Mouse (Mus musculus) kidney, postnatal 4 days (tissue): ENCODE results near the gene Ms4a4d.
"Not testable (repeated sequence)": the region's sequence is repeated elsewhere in the genome, so short reads cannot be mapped to it uniquely, and the experiment has no call there.

Source experiments
- DNase-seq, 2 experiments: peaks; one replicate each; pipeline ENCODE4 v3.0.0; 2021; ENCODE audit warnings: mixed read lengths in 2 of 2

The Ms4a4d gene

DNA sequence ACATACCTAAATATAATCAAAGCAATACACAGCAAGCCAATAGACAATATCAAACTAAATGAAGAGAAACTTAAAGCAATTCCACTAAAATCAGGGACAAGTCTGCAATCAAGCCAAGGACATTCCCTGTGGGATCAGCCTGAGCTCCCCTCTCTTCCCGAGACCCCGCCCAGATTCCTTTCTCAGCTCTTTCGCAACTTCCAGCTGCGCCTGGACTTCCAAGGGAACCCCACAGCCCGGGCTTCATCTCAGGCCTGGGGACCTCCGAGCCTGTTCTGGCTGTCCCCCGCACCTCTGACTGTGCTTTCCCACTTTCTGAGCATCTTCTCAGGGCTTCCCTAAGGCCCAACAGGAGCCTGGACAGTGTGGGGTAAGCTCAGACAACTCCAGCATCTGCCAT lies at the start of gene Ms4a4d:
Gene Ms4a4d, plus strand, starts transcription at position 209 of the 400 bp plus-strand sequence.
- peak in 1 of 2 experiments; percentile 6 for DNase-seq

DNA sequence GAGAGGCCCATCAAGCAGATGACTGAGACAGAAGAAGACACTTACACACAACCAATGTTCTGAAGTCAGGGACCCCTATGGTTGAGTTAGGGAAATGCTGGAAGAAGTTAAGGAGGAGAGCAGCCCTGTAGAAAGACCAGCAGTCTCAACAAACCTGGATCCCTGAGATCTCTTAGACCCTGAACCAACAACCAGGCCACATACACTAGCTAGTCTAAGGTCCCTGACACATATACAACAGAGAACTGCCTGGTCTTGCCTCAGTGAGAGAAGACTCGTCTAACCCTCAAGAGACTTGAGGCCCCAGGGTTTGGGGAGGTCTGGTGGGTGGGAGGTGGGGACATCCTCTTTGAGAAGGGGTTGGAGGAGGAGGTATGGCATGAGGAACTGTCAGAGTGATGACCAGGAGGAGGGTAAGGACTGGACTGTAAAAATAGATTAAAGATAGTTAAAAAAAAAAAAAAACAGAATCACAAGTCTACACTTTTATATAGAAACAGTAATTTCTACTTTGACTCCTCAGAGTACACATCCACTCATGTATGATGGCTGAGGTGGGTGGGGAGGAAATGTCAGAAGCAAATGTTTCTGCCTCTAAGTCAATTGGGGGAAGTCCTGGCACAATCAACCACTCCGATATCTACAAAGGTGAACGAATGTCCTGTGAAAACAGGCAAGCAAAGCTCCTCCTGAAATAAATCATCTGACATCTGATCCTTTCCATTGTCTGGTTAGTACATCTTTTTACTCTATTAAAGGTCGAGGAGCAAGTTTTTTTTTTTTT lies 45.0 kb upstream of the Ms4a4d start:
- DNase-seq: no peak

GRCm38 (mm10) chr19:11492671-11493070 lies 43.9 kb upstream of the Ms4a4d start:
- DNase-seq: no peak

DNA sequence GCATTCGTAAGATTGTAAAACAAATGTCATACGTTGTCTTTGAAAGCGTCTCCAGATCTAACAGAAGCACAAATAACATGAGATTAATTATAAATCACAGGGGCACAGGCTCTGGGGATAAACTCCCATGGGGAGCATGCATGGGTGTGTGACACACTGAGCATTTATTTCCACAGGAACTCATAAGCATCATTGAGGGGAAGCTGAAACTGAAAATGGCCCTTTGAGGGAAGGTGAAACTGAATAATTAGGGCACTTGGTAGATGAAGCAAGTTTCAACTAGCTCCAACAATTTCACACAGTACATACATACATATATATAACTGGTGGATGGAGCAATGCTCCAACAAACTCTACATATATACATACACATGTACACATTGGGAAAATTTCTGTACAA lies 42.1 kb upstream of the Ms4a4d start:
- no peak for DNase-seq

DNA sequence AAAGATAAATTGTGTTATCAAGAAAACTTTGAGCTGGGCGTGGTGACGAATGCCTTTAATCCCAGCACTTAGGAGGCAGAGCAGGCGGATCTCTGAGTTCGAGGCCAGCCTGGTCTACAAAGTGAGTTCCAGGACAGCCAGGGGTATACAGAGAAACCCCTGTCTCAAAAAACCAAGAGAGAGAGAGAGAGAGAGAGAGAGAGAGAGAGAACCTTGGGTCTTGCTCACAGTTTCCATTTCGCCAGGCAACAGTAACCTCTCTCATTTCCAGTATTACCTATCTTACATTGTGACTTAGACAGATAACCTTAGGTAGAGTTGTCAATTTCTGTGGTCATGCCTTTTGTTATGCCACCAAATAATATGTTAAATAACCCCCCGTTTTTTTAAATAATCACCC lies 40.2 kb upstream of the Ms4a4d start:
- DNase-seq: no peak

DNA sequence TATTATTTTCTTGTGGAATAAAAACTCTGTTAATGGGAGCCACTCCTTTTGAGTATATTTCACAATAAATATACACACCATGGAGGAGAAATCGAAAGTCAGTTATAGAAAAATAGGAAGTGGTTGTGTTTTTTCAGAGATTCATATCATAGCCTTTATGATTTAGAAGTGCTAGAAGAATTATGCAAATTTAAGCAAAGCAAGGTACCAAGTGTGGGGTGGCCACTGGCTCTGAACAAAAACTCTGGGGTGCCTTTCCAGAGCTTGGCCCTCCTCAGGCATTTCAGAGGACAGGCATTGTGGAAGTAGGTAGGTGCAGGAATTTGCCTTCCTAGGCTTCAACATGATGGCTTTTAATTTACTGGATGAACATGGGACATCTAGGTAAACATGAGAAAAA lies 39.3 kb upstream of the Ms4a4d start:
- not testable (repeated sequence) for DNase-seq

GRCm38 (mm10) chr19:11500796-11501195 lies 35.8 kb upstream of the Ms4a4d start:
- DNase-seq: no peak

DNA sequence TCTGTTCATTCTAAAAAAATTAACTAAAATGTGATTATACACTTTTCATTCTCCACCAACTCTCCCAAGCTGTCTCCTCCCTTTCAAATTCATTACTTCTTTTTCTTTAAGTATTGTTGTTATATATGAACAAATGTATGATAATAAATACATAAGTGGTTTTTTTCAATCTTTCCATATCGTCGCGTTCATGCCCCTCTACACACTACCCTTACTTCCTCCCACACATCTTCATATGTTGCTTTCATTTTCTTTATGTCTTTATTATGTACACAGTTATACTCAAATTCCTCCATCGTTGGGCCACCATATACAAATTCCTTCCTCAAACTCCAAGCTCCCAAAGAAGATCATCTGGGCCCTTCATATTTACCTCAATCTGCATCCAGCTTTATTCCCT lies 35.3 kb upstream of the Ms4a4d start:
- no peak for DNase-seq

DNA sequence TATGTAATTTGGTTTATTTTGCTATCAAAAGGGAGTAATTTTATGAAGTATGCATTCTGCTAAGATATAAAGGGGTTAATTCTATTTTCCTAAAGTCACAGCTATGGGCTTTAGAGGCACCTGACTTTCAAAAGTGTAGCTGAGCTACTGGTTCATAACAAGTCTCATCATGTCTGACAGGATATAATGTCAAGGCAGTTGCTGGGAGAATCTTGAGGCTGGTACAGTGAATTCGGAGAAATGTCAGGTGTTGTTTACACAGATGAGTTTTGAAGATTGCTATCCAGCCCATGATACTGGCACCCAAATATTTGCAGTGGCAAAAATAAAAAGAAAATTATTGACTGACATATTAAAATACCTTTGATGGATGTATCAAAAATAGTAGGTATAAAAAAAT lies 31.7 kb upstream of the Ms4a4d start:
- no peak for DNase-seq

- DNase-seq: no peak
These were observed 23.1 kb upstream of the Ms4a4d start for GRCm38 (mm10) chr19:11513458-11513857.

GRCm38 (mm10) chr19:11516246-11516645 lies 20.4 kb upstream of the Ms4a4d start, which contains the start of gene Ms4a6b:
Ms4a6b (plus strand) TSS chr19:11516512.
- DNase-seq: no peak

DNA sequence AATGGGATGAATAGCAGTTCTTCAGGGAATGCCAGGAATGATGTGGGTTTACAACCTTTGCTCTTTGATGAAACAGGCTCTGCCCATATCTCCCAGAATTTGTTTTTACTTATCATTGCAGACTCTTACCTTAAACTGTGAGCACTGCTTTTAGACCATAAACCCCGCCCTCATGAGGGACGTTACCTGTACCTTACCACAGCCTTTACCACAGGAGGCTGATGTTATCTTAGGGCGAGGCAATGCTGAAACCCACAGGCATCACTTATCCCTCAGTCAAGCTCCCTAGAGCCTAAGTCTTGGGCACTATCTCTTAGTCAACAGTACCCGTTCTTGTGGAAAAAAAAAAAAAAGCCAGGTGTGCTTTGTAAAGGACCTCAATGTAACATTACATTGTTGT lies 19.8 kb upstream of the Ms4a4d start:
- DNase-seq: no peak

- DNase-seq: peak in 1 of 2 experiments; percentile 3
These were observed 19.2 kb upstream of the Ms4a4d start for GRCm38 (mm10) chr19:11517373-11517772.

GRCm38 (mm10) chr19:11518356-11518755 lies 18.2 kb upstream of the Ms4a4d start:
- DNase-seq: not testable (repeated sequence)

DNA sequence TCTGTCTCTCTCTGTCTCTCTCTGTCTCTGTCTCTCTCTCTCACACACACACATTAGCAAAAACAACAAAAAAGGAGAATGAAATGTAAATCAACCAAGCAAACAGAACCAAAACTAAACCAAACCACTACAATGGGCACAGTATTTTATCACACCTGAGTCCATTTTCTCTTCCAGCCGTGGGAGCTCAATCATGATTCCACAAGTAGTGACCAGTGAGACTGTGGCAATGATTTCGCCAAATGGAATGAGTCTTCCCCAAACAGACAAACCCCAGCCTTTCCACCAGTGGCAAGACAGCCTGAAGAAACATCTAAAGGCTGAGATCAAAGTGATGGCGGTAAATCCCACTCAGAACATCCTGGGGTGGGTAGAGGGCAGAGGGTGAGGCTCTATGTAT lies 16.5 kb upstream of the Ms4a4d start:
- DNase-seq: no peak

GRCm38 (mm10) chr19:11533421-11533820 lies 3.2 kb upstream of the Ms4a4d start:
- no peak for DNase-seq

DNA sequence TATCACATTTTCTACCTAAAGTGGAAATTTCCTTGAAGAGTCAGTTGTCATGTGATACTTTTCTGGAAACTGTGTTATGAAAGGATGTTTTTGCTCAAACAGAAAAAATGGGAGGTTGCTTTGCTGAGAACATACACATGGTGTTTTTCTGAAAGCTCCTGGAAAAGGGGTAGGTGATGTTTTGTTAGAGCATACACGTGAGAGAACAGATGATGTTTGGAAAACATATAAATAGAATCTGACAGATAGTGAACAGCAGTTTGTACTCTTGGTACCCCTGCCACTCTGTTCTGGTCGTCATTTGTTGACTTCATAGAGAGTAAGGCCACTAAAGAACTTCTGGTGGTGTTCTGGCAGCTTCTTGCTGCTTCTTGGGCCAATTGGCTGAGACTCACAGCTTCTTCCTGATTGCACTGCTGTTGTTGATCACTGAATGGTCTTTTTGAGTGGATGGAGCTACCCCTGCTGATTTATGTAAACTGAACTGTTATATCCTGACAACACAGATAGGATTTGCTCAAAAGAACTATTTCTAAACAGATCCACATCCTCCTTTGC lies 2.6 kb upstream of the Ms4a4d start:
- no peak for DNase-seq

- peak; percentile 3 to 15 for DNase-seq
These were observed 735 bp downstream of the Ms4a4d start for GRCm38 (mm10) chr19:11537336-11537735.

- not testable (repeated sequence) for DNase-seq
These were observed 3.7 kb downstream of the Ms4a4d start for GRCm38 (mm10) chr19:11540166-11540821.

- DNase-seq: not testable (repeated sequence)
These were observed 7.8 kb downstream of the Ms4a4d start for GRCm38 (mm10) chr19:11544383-11544782.

GRCm38 (mm10) chr19:11547911-11548310 lies 11.3 kb downstream of the Ms4a4d start:
- DNase-seq: no peak

- no peak for DNase-seq
These were observed 18.1 kb downstream of the Ms4a4d start for GRCm38 (mm10) chr19:11554726-11555125.

GRCm38 (mm10) chr19:11559560-11559959 lies 23.0 kb downstream of the Ms4a4d start:
- DNase-seq: not testable (repeated sequence)

GRCm38 (mm10) chr19:11574965-11575364 lies 38.4 kb downstream of the Ms4a4d start:
- no peak for DNase-seq
